Mouse (Mus musculus): ENCODE measurements around the gene Hes5. TPM values are rescaled to one million over a fixed set of nuclear protein-coding genes. Genes with fewer than 3 reads are reported as not detected.

Gene Hes5
- polyA plus RNA-seq, 1 experiment from 2014 or later: 0.94 TPM

GRCm38 (mm10) chr4:154980110-154980509 is 19.4 kb downstream of the Hes5 start:
- H3K9ac ChIP-seq: no peak overlapping the region
- H3K4me3 ChIP-seq: no peak overlapping the region
- peaks cover 63% of the 10 kb centered on the region for H3K36me3 ChIP-seq
- no peak overlapping the region for H3K4me2 ChIP-seq (replicated peaks)
- no peaks in the 10 kb centered on the region for H3K9me3 ChIP-seq
- ATAC-seq (ENCODE audit: low FRiP score, low read depth): no peak
- peaks cover 6% of the 10 kb centered on the region for H3K4me1 ChIP-seq
- H3K27ac ChIP-seq: no peak overlapping the region
- WGBS: 94% methylated on average over 4 of the region's 4 CpGs
- peaks cover 15% of the 10 kb centered on the region for H3K27me3 ChIP-seq

- H3K9me3 ChIP-seq: no peaks in the 10 kb centered on the region
- peaks cover 15% of the 10 kb centered on the region for H3K27me3 ChIP-seq
- 0 out of 2 replicates have a peak, but pooled peaks have one; percentile 1 for ATAC-seq (ENCODE audit: low FRiP score, low read depth)
- peaks cover 54% of the 10 kb centered on the region for H3K36me3 ChIP-seq
- H3K27ac ChIP-seq: no peak overlapping the region
- no peak overlapping the region for H3K9ac ChIP-seq
- H3K4me3 ChIP-seq: no peak overlapping the region
- 88% methylated on average over 6 of the region's 6 CpGs for WGBS
- peaks cover 12% of the 10 kb centered on the region for H3K4me1 ChIP-seq
- no peak overlapping the region for H3K4me2 ChIP-seq (replicated peaks)
Measured at GRCm38 (mm10) chr4:154981076-154981475, 20.4 kb downstream of the Hes5 start.

GRCm38 (mm10) chr4:154981530-154981929 is 20.8 kb downstream of the Hes5 start:
- WGBS: 53% methylated on average over 7 of the region's 7 CpGs
- Histone ChIP-seq H3K4me2 (replicated peaks) (no peak overlapping the region), H3K9me3 (no peaks in the 10 kb centered on the region), H3K36me3 (peaks cover 49% of the 10 kb centered on the region), H3K27me3 (peaks cover 15% of the 10 kb centered on the region), H3K9ac (no peak overlapping the region), H3K4me1 (peaks cover 17% of the 10 kb centered on the region), H3K4me3 (no peak overlapping the region), H3K27ac (no peak overlapping the region)
- peak; percentile 50 for ATAC-seq (ENCODE audit: low FRiP score, low read depth)

GRCm38 (mm10) chr4:154982247-154983120 is 21.8 kb downstream of the Hes5 start:
- 79% methylated on average over 17 of the region's 19 CpGs for WGBS
- no peak for ATAC-seq (ENCODE audit: low FRiP score, low read depth)

GRCm38 (mm10) chr4:154983767-154984166 is 23.0 kb downstream of the Hes5 start:
- 21% methylated on average over 24 of the region's 24 CpGs for WGBS
- peaks cover 15% of the 10 kb centered on the region for H3K27me3 ChIP-seq
- ATAC-seq (ENCODE audit: low FRiP score, low read depth): no peak
- no peak overlapping the region for H3K27ac ChIP-seq
- no peak overlapping the region for H3K4me2 ChIP-seq (replicated peaks)
- H3K36me3 ChIP-seq: peaks cover 27% of the 10 kb centered on the region
- no peak overlapping the region for H3K4me3 ChIP-seq
- peaks cover 17% of the 10 kb centered on the region for H3K4me1 ChIP-seq
- H3K9ac ChIP-seq: peak overlapping the region; percentile 31; the same call in 1 of the 2 replicates
- H3K9me3 ChIP-seq: no peaks in the 10 kb centered on the region

More at GRCm38 (mm10) chr4:154982247-154983120, 21.8 kb downstream of the Hes5 start:
- peaks cover 15% of the 10 kb centered on the region for H3K27me3 ChIP-seq
- H3K9ac ChIP-seq: no peak overlapping the region
- no peak overlapping the region for H3K27ac ChIP-seq
- H3K4me3 ChIP-seq: no peak overlapping the region
- H3K4me2 ChIP-seq (replicated peaks): no peak overlapping the region
- peaks cover 17% of the 10 kb centered on the region for H3K4me1 ChIP-seq
- H3K36me3 ChIP-seq: peaks cover 40% of the 10 kb centered on the region
- H3K9me3 ChIP-seq: no peaks in the 10 kb centered on the region

- no peak for ATAC-seq (ENCODE audit: low FRiP score, low read depth)
- peaks cover 12% of the 10 kb centered on the region for H3K36me3 ChIP-seq
- H3K9ac ChIP-seq: 0 out of 2 replicates have a peak overlapping the region, but pooled peaks have one; percentile 51
- peak overlapping the region; percentile 51 for H3K4me2 ChIP-seq (replicated peaks)
- 87% methylated on average over 5 of the region's 5 CpGs for WGBS
- no peak overlapping the region for H3K4me3 ChIP-seq
- peaks cover 17% of the 10 kb centered on the region for H3K4me1 ChIP-seq
- H3K27me3 ChIP-seq: peaks cover 15% of the 10 kb centered on the region
- no peak overlapping the region for H3K27ac ChIP-seq
- H3K9me3 ChIP-seq: no peaks in the 10 kb centered on the region
Measured at GRCm38 (mm10) chr4:154985151-154985777, 24.5 kb downstream of the Hes5 start.

GRCm38 (mm10) chr4:154986096-154986495 is 25.4 kb downstream of the Hes5 start:
- no peak overlapping the region for H3K27ac ChIP-seq
- H3K36me3 ChIP-seq: peaks cover 3% of the 10 kb centered on the region
- WGBS: 18% methylated on average over 16 of the region's 17 CpGs
- peak overlapping the region; percentile 51 for H3K9ac ChIP-seq
- peaks cover 17% of the 10 kb centered on the region for H3K4me1 ChIP-seq
- H3K4me2 ChIP-seq (replicated peaks): peak overlapping the region; percentile 51
- no peaks in the 10 kb centered on the region for H3K9me3 ChIP-seq
- H3K4me3 ChIP-seq: peak overlapping the region; percentile 20
- ATAC-seq (ENCODE audit: low FRiP score, low read depth): 0 out of 2 replicates have a peak, but pooled peaks have one; percentile 12
- peaks cover 15% of the 10 kb centered on the region for H3K27me3 ChIP-seq

GRCm38 (mm10) chr4:154986750-154987149 is 26.0 kb downstream of the Hes5 start:
- no peak overlapping the region for H3K9ac ChIP-seq
- H3K4me2 ChIP-seq (replicated peaks): no peak overlapping the region; the same call in 1 of the 2 replicates
- WGBS: 81% methylated on average over 15 of the region's 15 CpGs
- H3K36me3 ChIP-seq: no peaks in the 10 kb centered on the region; the same call in 1 of the 2 replicates
- H3K4me3 ChIP-seq: no peak overlapping the region
- H3K27me3 ChIP-seq: peaks cover 15% of the 10 kb centered on the region
- peaks cover 17% of the 10 kb centered on the region for H3K4me1 ChIP-seq
- no peak for ATAC-seq (ENCODE audit: low FRiP score, low read depth)
- no peak overlapping the region for H3K27ac ChIP-seq
- H3K9me3 ChIP-seq: no peaks in the 10 kb centered on the region

GRCm38 (mm10) chr4:154994876-154995275 is 34.2 kb downstream of the Hes5 start:
- Histone ChIP-seq H3K9me3 (no peaks in the 10 kb centered on the region), H3K36me3 (no peaks in the 10 kb centered on the region), H3K4me2 (replicated peaks) (no peak overlapping the region), H3K9ac (no peak overlapping the region), H3K27me3 (no peaks in the 10 kb centered on the region), H3K27ac (no peak overlapping the region), H3K4me3 (no peak overlapping the region), H3K4me1 (peaks cover 19% of the 10 kb centered on the region)
- 72% methylated on average over 4 of the region's 4 CpGs for WGBS
- ATAC-seq (ENCODE audit: low FRiP score, low read depth): no peak

GRCm38 (mm10) chr4:154996572-154997154 is 35.9 kb downstream of the Hes5 start:
- no peaks in the 10 kb centered on the region for H3K36me3 ChIP-seq
- WGBS: 26% methylated on average over 8 of the region's 8 CpGs
- no peaks in the 10 kb centered on the region for H3K9me3 ChIP-seq
- no peak overlapping the region for H3K27ac ChIP-seq
- no peak overlapping the region for H3K4me3 ChIP-seq
- H3K27me3 ChIP-seq: no peaks in the 10 kb centered on the region
- H3K9ac ChIP-seq: no peak overlapping the region
- no peak for ATAC-seq (ENCODE audit: low FRiP score, low read depth)
- peaks cover 19% of the 10 kb centered on the region for H3K4me1 ChIP-seq
- H3K4me2 ChIP-seq (replicated peaks): no peak overlapping the region

GRCm38 (mm10) chr4:154999379-154999778 is 38.7 kb downstream of the Hes5 start:
- peaks cover 10% of the 10 kb centered on the region for H3K4me1 ChIP-seq
- H3K9ac ChIP-seq: no peak overlapping the region
- no peak overlapping the region for H3K27ac ChIP-seq
- H3K4me2 ChIP-seq (replicated peaks): no peak overlapping the region
- 73% methylated on average over 5 of the region's 5 CpGs for WGBS
- ATAC-seq (ENCODE audit: low FRiP score, low read depth): no peak
- H3K36me3 ChIP-seq: no peaks in the 10 kb centered on the region
- H3K27me3 ChIP-seq: no peaks in the 10 kb centered on the region
- no peak overlapping the region for H3K4me3 ChIP-seq
- no peaks in the 10 kb centered on the region for H3K9me3 ChIP-seq

GRCm38 (mm10) chr4:155005278-155005677 is 44.6 kb downstream of the Hes5 start:
- H3K9me3 ChIP-seq: no peaks in the 10 kb centered on the region
- no peak for ATAC-seq (ENCODE audit: low FRiP score, low read depth)
- H3K36me3 ChIP-seq: no peaks in the 10 kb centered on the region
- WGBS: 96% methylated on average over 3 of the region's 3 CpGs
- H3K27ac ChIP-seq: no peak overlapping the region
- H3K4me1 ChIP-seq: no peaks in the 10 kb centered on the region
- H3K4me2 ChIP-seq (replicated peaks): no peak overlapping the region
- no peaks in the 10 kb centered on the region for H3K27me3 ChIP-seq
- H3K9ac ChIP-seq: no peak overlapping the region
- H3K4me3 ChIP-seq: no peak overlapping the region
